Mouse (Mus musculus): ENCODE data around the gene Tspan11. TPM values are rescaled to one million over a fixed set of nuclear protein-coding genes. Genes with fewer than 3 reads are reported as not detected.

Tspan11 gene
- 1.9 and 3.1 TPM in 2 replicates for polyA plus RNA-seq (2016; fragmentation: Nextera tagmentation; extraction: Ambion mirVana)

GRCm38 (mm10) chr6:127887511-127888421 lies at the start of gene Tspan11:
Gene Tspan11, plus strand, starts transcription at chr6:127887589.
- H3K9me3 ChIP-seq (replicated peaks) = no peaks in the 10 kb centered on the region
- ATAC-seq (ENCODE audit: insufficient number of reproducible peaks, low FRiP score) = peak; percentile 50; the same call in 1 of the 2 replicates
- no peak within 1 kb of the TSS for H3K27ac ChIP-seq (ENCODE audit: poor library complexity, severe bottlenecking)
- peak within 1 kb of the TSS; percentile 59 for H3K4me3 ChIP-seq
- H3K36me3 ChIP-seq = no peaks in the 10 kb centered on the region
- H3K4me1 ChIP-seq (replicated peaks) = peaks cover 25% of the 10 kb centered on the region
- H3K4me2 ChIP-seq = peak within 1 kb of the TSS; percentile 96
- peaks cover 16% of the 10 kb centered on the region; the same call in 1 of the 2 replicates for H3K27me3 ChIP-seq (replicated peaks)
- peak within 1 kb of the TSS; percentile 70 for H3K9ac ChIP-seq
- 2% methylated on average over 36 of the region's 36 CpGs for whole genome bisulfite sequencing

- Histone ChIP-seq H3K36me3 (no peaks in the 10 kb centered on the region), H3K9me3 (replicated peaks) (no peaks in the 10 kb centered on the region; the same call in 1 of the 2 replicates), H3K4me3 (no peak overlapping the region), H3K9ac (no peak overlapping the region), H3K4me2 (no peak overlapping the region), H3K4me1 (replicated peaks) (peaks cover 9% of the 10 kb centered on the region; the same call in 1 of the 2 replicates), H3K27me3 (replicated peaks) (no peaks in the 10 kb centered on the region), H3K27ac (ENCODE audit: poor library complexity, severe bottlenecking) (no peak overlapping the region)
- ATAC-seq (ENCODE audit: insufficient number of reproducible peaks, low FRiP score) = no peak
- WGBS = 93% methylated on average over 4 of the region's 4 CpGs
Observed at GRCm38 (mm10) chr6:127837910-127838309, 49.5 kb upstream of the Tspan11 start.

GRCm38 (mm10) chr6:127839538-127839937 lies 47.9 kb upstream of the Tspan11 start:
- Histone ChIP-seq H3K27ac (ENCODE audit: poor library complexity, severe bottlenecking) (no peak overlapping the region), H3K9ac (no peak overlapping the region), H3K9me3 (replicated peaks) (no peaks in the 10 kb centered on the region; the same call in 1 of the 2 replicates), H3K36me3 (no peaks in the 10 kb centered on the region), H3K4me1 (replicated peaks) (peaks cover 1% of the 10 kb centered on the region; the same call in 1 of the 2 replicates), H3K4me2 (no peak overlapping the region), H3K4me3 (no peak overlapping the region), H3K27me3 (replicated peaks) (no peaks in the 10 kb centered on the region)
- 81% methylated on average over 2 of the region's 2 CpGs for WGBS
- no peak for ATAC-seq (ENCODE audit: insufficient number of reproducible peaks, low FRiP score)

GRCm38 (mm10) chr6:127840171-127840570 lies 47.2 kb upstream of the Tspan11 start:
- no peak for ATAC-seq (ENCODE audit: insufficient number of reproducible peaks, low FRiP score)
- H3K4me3 ChIP-seq = no peak overlapping the region
- no peaks in the 10 kb centered on the region for H3K27me3 ChIP-seq (replicated peaks)
- H3K4me1 ChIP-seq (replicated peaks) = no peaks in the 10 kb centered on the region
- H3K36me3 ChIP-seq = no peaks in the 10 kb centered on the region
- H3K27ac ChIP-seq (ENCODE audit: poor library complexity, severe bottlenecking) = no peak overlapping the region
- H3K4me2 ChIP-seq = no peak overlapping the region
- no peak overlapping the region for H3K9ac ChIP-seq
- WGBS = 80% methylated on average over 7 of the region's 7 CpGs
- H3K9me3 ChIP-seq (replicated peaks) = no peaks in the 10 kb centered on the region; the same call in 1 of the 2 replicates

GRCm38 (mm10) chr6:127841326-127841725 lies 46.1 kb upstream of the Tspan11 start:
- 56% methylated on average over 7 of the region's 7 CpGs for whole genome bisulfite sequencing
- Histone ChIP-seq H3K9ac (no peak overlapping the region), H3K4me2 (no peak overlapping the region), H3K4me1 (replicated peaks) (no peaks in the 10 kb centered on the region), H3K4me3 (no peak overlapping the region), H3K27ac (ENCODE audit: poor library complexity, severe bottlenecking) (no peak overlapping the region), H3K9me3 (replicated peaks) (no peaks in the 10 kb centered on the region; the same call in 1 of the 2 replicates), H3K36me3 (no peaks in the 10 kb centered on the region), H3K27me3 (replicated peaks) (no peaks in the 10 kb centered on the region)
- no peak for ATAC-seq (ENCODE audit: insufficient number of reproducible peaks, low FRiP score)

GRCm38 (mm10) chr6:127846521-127846920 lies 40.9 kb upstream of the Tspan11 start:
- no peak overlapping the region for H3K4me2 ChIP-seq
- H3K9ac ChIP-seq = no peak overlapping the region
- no peak for ATAC-seq (ENCODE audit: insufficient number of reproducible peaks, low FRiP score)
- 68% methylated on average over 6 of the region's 6 CpGs for WGBS
- no peaks in the 10 kb centered on the region for H3K36me3 ChIP-seq
- H3K4me3 ChIP-seq = no peak overlapping the region
- no peaks in the 10 kb centered on the region for H3K4me1 ChIP-seq (replicated peaks)
- H3K27ac ChIP-seq (ENCODE audit: poor library complexity, severe bottlenecking) = no peak overlapping the region
- peaks cover 4% of the 10 kb centered on the region; the same call in 1 of the 2 replicates for H3K27me3 ChIP-seq (replicated peaks)
- no peaks in the 10 kb centered on the region; the same call in 1 of the 2 replicates for H3K9me3 ChIP-seq (replicated peaks)

- peaks cover 4% of the 10 kb centered on the region; the same call in 1 of the 2 replicates for H3K27me3 ChIP-seq (replicated peaks)
- 62% methylated on average over 6 of the region's 6 CpGs for WGBS
- H3K4me3 ChIP-seq = no peak overlapping the region
- no peaks in the 10 kb centered on the region for H3K36me3 ChIP-seq
- H3K9ac ChIP-seq = no peak overlapping the region
- no peak overlapping the region for H3K27ac ChIP-seq (ENCODE audit: poor library complexity, severe bottlenecking)
- no peak overlapping the region for H3K4me2 ChIP-seq
- H3K4me1 ChIP-seq (replicated peaks) = peaks cover 15% of the 10 kb centered on the region
- ATAC-seq (ENCODE audit: insufficient number of reproducible peaks, low FRiP score) = no peak
- no peaks in the 10 kb centered on the region for H3K9me3 ChIP-seq (replicated peaks)
Observed at GRCm38 (mm10) chr6:127849496-127849895, 37.9 kb upstream of the Tspan11 start.

GRCm38 (mm10) chr6:127851611-127852010 lies 35.8 kb upstream of the Tspan11 start:
- 72% methylated on average over 4 of the region's 4 CpGs for WGBS
- no peak overlapping the region for H3K27ac ChIP-seq (ENCODE audit: poor library complexity, severe bottlenecking)
- H3K27me3 ChIP-seq (replicated peaks) = peaks cover 4% of the 10 kb centered on the region; the same call in 1 of the 2 replicates
- no peaks in the 10 kb centered on the region for H3K9me3 ChIP-seq (replicated peaks)
- no peak overlapping the region for H3K4me3 ChIP-seq
- H3K4me1 ChIP-seq (replicated peaks) = peaks cover 20% of the 10 kb centered on the region
- H3K9ac ChIP-seq = no peak overlapping the region
- no peaks in the 10 kb centered on the region for H3K36me3 ChIP-seq
- ATAC-seq (ENCODE audit: insufficient number of reproducible peaks, low FRiP score) = no peak
- H3K4me2 ChIP-seq = no peak overlapping the region

- H3K4me3 ChIP-seq = no peak overlapping the region
- 88% methylated on average over 7 of the region's 7 CpGs for WGBS
- no peaks in the 10 kb centered on the region for H3K36me3 ChIP-seq
- no peaks in the 10 kb centered on the region for H3K9me3 ChIP-seq (replicated peaks)
- no peak overlapping the region for H3K27ac ChIP-seq (ENCODE audit: poor library complexity, severe bottlenecking)
- H3K27me3 ChIP-seq (replicated peaks) = peaks cover 4% of the 10 kb centered on the region; the same call in 1 of the 2 replicates
- peaks cover 20% of the 10 kb centered on the region for H3K4me1 ChIP-seq (replicated peaks)
- H3K4me2 ChIP-seq = peak overlapping the region; percentile 50
- H3K9ac ChIP-seq = no peak overlapping the region
- ATAC-seq (ENCODE audit: insufficient number of reproducible peaks, low FRiP score) = no peak
Observed at GRCm38 (mm10) chr6:127853241-127853640, 34.1 kb upstream of the Tspan11 start.

GRCm38 (mm10) chr6:127853771-127854687 lies 33.4 kb upstream of the Tspan11 start:
- 0 out of 2 replicates have a peak overlapping the region, but pooled peaks have one; percentile 2 for H3K4me3 ChIP-seq

More at GRCm38 (mm10) chr6:127853771-127854687, 33.4 kb upstream of the Tspan11 start:
- H3K4me1 ChIP-seq (replicated peaks) = peaks cover 20% of the 10 kb centered on the region
- H3K27ac ChIP-seq (ENCODE audit: poor library complexity, severe bottlenecking) = peak overlapping the region; percentile 64
- no peaks in the 10 kb centered on the region for H3K9me3 ChIP-seq (replicated peaks)
- no peak overlapping the region for H3K9ac ChIP-seq
- ATAC-seq (ENCODE audit: insufficient number of reproducible peaks, low FRiP score) = peak; percentile 59; the same call in 1 of the 2 replicates
- H3K36me3 ChIP-seq = no peaks in the 10 kb centered on the region
- 11% methylated on average over 16 of the region's 16 CpGs for WGBS
- H3K27me3 ChIP-seq (replicated peaks) = peaks cover 3% of the 10 kb centered on the region; the same call in 1 of the 2 replicates
- peak overlapping the region; percentile 50 for H3K4me2 ChIP-seq
